Mouse (Mus musculus): ENCODE results near the gene Cxcl5. TPM values are rescaled to one million over a fixed set of nuclear protein-coding genes. Genes with fewer than 3 reads are reported as not detected.
A peak's percentile ranks its signal among the peaks of the same experiment; 100 is the strongest.

Cxcl5 gene
- total RNA-seq (2021): not detected
- long read RNA-seq, experiment 1: 0 reads
- long read RNA-seq, experiment 2: 0 reads

DNA sequence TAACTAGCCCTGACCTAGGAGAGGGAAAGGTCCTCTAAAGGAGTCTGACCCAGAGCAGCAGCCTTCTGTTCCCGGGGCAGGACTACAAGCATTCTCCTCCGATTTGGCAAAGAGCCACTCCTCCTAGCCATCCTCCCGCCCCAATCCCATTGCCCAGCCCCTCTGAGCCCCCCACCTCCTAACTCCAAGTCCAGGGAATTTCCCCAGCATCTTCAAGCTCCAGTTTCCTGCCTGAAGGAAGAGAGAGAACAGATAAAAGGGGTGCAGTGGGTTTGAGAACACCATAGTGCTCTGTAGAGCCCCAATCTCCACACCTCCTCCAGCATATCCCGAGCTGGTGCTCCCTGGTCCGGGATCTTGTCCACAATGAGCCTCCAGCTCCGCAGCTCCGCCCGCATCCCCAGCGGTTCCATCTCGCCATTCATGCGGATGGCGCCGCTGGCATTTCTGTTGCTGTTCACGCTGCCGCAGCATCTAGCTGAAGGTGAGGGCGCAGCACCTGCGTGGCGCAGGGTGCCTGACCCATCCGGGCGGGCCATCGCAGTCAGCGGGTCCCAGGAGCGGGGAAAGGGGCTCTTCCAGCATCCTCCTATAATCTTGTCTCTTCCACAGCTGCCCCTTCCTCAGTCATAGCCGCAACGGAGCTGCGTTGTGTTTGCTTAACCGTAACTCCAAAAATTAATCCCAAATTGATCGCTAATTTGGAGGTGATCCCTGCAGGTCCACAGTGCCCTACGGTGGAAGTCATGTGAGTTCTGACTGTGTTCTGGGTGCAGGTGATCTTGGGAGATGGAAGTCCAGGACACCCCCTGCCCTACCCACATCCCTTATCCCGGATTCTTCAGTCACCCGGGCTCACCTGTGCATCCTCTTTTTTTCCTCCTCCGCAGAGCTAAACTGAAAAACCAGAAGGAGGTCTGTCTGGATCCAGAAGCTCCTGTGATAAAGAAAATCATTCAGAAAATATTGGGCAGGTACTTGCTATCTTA, at the start of gene Cxcl5:
TSS of gene Cxcl5 (plus strand) at position 284 of the 989 bp plus-strand sequence.
- DNase-seq: no peak

DNA sequence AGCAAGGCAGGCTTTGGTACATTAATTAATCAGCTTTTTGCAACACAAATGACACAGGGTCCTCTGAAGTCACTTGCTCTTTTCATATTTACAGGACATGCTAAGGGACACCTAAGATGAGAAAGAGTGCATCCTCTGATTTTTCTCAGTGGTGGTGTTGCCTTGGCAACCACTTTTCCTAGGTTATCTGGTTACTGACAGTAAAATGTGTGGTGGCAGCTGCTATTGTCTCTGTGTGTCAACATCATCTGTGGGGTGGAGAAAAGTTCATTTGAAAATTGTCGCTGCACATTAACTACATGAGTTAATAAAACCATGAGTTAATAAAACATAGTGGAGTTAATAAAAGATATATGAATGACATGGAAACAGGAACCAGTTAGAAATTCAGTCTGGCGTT, 47.8 kb upstream of the Cxcl5 start:
- no peak for DNase-seq

DNA sequence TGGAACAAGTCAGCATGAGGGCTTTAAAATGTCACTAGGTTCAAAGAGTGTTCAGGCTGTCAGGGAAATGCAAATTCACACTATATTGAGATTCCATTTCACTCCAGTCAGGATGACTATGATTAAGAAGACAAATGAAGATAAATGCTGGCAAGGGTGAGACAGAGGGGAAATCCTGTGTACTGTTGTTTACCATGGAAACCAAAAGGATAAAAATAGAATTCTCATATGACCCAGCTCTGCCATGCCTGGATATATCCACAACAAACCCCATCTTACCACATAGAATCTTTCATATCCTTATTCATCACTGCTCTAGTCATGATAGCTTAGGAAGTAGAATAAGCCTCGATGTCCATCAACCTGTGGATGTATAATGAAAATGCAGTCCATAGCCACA, 41.2 kb upstream of the Cxcl5 start:
- no peak for DNase-seq

DNA sequence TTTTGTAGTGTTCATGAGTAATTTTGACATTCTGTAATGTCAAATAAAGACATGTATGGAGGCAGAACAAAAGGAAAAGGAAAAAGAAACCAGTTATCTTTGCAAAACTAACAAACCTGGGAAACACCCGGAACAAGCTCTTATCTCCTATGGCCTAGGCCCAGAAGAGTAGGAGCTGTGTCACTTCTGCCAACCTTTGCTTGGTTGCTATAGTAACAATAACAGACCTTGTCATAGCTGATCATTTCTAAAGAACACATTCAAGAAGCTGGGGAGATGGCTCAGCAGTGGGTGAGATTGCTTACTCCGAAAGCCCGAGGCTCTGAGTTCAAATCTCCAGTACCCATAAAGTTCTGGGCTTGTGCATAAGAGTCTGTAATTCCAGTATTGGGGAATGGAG, 36.5 kb upstream of the Cxcl5 start:
- DNase-seq: no peak

DNA sequence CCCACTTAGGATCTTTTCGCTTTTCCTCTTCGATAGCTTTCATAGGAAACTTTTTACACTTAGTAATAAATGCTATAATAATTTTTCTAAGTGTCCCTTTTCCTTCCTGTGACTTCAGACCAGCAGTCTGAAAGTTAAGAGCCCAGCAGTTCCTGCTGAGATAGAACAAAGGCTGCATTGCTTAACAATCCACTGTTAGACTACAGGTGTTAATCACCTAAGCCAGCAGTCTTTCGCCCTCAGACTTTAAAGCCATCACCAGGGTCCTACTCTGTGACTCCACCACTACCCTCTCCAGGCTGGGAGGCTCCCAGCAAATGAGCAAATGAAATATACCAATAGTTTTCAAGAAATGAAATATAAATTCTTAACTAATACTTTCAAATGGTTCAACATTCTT, 30.9 kb upstream of the Cxcl5 start:
- DNase-seq: no peak

DNA sequence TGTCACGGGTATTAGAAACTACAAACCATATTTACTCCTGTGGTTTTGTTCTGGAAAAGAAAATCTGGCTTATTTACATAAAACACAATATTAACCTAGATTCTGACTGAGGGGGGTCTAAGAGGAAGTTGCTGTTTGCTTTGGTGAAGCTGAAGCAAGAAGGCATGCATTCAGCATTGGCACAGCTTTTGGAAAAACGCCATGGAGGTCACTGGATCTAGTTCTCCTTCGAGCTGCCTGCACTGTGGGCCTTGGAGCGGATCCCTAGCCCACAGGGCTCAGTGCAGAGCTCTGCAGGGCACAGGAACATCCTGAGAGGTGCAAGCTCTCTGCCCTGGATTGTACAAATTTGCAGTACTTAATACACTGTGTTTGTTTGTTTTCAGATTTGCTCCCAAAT, 27.7 kb upstream of the Cxcl5 start:
- DNase-seq: peak; percentile 4 to 18

DNA sequence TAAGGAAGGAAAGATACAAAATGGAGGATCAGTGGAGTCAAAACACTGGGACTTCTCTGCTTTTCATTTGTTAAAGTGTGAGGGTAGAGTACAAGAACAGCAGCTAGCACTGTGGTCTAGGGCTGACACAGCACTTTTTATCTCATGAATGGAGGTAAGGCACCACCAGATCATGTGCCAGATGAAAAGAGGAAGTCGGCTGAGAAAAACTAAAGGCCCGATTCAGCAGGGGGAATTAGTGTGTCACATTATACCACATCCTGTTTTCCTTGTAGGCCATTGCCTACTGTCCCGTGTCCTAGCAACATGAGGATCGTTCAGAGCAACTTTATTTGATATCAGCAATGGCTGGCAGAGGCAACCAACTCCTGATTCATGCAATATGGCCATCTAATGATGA, 17.1 kb upstream of the Cxcl5 start:
- DNase-seq: peak in 1 of 2 experiments; percentile 2

DNA sequence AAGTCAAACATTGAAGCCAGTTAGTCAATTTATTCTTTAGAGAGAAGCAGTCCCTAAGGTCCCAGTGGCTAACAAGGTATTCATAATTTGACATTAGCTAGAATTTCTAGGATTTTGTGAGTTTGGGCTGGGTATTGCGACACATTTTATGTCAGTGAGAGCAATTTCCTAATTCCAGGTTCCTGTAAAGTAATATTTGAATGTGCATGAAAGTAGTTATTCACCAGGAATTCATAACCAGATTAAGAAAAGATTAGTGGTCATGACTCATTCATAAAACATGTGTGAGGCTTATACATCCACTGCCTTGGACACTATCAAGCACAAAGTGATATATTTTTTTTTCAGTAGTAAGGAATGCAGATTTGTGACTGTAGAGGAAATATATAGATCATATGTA, 5.2 kb upstream of the Cxcl5 start:
- DNase-seq: no peak

DNA sequence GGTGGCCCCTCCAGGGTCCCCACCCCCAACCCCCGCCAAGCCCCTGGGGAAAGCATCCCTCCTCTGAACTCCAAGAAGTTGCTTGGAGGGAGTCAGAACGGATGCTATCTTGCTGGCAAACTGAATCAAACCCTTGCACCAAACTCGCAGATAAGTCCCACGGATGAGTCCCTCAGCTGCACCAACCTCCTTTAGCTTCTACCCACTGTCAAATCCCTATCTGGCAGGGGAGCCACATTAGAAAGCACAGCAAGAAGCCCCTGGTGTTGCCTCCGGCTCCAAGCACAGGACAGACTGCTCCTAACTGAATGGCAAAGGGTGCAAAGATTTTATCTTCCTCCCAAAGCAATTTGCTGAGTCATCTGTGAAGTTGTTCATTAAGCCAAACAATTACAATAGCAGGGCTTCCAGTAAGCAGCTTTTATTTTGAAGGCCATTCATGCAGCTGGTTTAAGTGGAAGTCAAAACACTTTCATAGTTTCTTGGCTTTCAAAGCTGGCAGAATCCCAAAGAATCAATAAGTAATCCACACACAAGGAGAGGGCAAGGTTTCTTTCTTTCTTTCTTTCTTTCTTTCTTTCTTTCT, 1.0 kb upstream of the Cxcl5 start:
- no peak for DNase-seq

DNA sequence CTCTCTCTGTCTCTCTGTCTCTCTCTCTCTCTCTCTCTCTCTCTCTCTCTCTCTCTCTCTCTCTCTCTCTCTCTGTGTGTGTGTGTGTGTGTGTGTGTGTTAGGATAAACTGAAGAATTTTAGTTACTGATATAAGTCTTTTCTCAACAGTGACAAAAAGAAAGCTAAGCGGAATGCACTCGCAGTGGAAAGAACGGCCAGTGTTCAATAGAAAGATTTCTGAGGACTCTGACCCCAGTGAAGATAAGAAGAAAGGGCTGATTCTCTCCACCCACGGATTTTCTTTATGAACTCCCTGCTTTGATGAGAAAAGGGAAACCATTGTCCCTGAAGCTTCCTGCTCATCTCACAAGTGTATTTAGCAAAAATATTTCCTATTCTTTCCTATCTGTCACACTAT, 1.1 kb downstream of the Cxcl5 start:
- no peak for DNase-seq

DNA sequence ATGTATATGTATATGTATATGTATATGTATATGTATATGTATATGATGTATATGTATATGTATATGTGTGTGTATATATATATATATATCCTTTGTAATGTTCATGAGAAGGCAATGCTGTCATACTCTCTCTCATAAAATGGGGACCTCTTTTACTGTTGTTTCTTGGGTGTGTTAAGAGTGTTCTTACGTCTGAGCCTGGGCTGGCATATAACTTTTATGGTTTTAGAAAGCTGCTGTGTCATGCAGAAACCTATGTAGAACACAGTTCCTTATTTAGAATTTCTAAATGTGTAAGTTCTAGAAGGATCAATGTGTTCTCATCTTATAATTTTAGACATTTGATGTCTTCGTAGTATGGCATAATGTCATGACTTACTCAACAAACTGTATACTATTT, 1.7 kb downstream of the Cxcl5 start:
- no peak for DNase-seq

DNA sequence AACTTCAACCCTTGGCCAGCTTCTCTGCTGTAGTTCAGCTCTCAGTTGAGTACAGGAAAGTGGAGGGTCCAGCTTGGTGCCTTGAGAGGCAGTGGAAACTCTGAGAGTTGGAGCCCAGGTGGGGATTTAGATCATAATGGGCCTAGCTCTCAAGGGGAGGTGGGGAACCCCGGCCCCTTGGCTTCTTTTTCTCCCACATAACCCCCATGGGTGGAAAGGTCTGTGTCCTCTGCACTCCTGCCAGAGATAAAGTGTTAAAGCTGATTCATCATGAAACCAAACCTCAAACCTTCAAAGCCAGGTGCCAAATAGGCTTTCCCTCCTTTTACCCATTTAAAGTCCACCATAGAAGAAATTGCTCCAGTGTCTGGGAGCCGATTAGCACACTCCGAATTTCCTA, 2.7 kb downstream of the Cxcl5 start:
- no peak for DNase-seq

DNA sequence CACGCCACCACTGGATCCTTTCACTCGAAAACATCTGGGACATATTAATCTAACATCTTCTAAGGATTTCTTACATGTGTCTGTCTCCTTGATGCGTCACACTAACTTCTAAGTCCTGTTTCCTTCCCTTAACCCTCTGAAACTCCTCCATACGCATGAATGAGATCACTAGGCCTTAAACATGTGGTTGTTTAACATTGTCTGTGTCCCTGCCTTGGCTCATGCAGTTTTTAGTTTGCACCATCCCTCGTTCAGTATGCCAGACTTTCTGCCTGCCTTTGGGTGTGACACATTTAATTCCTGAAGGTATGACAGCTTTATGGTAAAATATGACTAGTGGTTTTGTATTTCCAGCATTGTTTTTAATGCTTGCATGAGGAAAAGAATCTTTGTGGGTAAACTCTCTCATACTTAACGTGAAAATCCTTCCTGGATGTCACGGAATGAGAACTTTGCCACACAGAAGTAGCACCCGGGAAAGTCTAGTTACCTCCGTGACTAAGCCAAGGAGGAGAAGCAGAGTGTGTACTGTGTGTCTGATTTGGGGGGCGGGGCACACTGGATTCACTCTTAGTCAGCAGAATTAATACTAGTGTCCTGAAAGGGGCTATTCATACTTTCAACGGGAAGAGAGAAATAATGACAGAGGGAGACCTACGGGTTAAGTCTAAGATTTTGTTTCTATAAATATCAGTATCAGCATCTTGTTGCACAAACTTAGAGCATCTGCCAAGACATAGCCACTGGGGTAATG, 4.9 kb downstream of the Cxcl5 start:
- no peak for DNase-seq

DNA sequence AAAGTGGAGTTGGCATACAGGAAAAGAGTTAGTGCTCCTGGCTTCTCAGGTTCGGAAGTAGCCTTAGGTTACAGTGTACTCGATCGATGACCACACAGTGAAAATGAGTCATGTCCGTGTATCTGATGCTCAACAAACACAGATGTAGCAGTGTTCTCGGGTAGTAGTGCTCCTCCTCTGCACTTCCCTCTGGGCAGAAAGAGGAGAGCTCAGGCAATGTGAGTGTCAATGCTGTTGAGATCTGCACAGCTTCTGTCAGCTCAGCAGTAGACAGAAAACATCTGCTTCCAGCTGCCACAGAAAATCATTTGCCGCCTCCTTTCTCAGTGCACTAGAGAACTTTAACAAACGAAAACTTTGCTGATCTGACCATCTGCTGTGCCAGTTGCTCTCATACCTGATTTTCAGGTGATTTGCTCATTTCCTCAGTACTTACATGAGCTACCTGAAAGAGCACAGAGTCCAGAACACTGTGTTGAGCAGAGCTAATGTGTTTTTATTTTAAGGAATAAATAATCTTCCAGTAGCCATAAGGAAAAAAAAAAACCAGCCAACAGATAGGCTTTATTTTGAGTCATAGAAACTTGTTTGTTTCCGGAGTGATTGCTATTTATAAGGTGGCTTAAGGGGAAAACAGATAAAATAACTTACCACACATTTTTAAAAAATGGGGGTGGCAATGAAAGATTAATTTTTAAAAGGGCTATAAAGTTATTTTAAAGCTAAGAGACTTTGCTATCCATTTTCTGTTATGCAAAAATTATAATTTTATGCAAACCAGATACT, 6.9 kb downstream of the Cxcl5 start:
- DNase-seq: no peak

DNA sequence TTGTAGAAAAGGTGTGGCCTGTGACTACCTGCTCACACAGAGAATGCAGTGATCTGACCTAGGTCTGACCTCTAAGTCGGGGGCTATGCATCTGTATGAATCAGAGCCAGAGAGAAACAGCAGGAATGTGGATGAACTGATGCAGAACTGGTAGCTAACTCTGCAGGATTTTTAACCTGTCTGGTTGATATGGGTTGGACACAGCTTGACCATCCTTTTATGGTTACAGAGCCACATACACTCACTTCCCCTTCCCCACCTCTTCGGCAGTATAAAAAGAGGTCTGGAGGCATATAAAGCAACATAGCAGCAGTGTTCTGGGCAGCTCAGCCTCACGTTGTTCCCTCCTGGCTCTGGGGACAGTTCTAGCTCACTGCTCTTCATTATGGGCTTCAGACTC, 9.1 kb downstream of the Cxcl5 start, which contains the start of gene Ppbp:
TSS of gene Ppbp (plus strand) at position 301 of the 400 bp plus-strand sequence.
- DNase-seq: no peak

DNA sequence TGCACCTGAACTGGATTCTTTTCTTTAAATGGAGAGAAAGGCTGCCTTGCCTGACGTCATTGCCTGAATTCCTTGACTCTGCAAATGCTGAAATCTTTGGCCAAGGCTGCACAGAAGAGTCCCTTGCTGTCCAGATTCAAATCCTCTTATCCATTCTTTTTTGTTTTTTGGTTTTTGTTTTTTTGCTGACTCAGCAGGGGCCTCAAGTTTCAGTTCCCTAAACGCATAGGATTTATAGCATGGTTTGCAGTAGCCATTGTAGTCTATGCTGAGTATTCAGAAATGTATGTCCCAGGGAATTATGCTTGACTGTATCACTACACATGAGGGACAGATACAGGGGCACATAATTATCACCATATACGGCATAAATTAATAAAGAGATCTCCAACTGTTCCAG, 12.2 kb downstream of the Cxcl5 start:
- no peak for DNase-seq

DNA sequence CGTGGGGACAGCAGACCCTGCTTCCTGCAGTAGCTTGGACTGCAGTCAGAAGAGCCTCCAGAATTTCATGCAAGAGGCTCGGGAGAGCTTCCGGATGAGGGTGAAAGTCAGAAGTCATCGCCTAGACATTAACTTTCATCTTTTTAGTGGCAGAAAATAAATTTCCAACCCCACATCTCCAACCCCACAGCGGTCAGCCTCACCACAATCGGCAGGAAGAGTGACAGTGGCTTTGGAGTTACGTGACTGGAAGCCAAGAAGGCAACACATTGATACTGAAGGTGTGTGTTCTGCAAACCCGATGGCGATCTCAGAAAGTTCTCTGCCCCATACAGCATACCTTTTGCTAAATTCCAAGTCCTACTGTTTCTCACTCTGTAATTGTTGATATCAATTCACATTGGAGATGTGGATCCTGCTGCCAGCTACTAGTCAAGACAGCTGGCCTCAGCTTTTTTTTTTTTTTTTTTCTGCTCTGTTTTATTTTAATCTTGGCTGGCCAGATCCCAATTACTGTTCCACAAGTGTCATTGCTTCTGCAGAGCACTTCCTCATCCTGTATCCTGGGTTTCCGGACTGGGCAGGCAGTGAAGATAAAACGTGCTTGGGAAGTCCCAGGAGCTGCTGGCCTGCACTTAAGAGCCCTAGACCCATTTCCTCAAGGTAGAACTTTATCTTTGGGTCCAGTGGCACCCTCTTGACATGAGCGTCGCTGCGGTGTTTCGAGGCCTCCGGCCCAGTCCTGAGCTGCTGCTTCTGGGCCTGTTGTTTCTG, 12.9 kb downstream of the Cxcl5 start, which contains the start of gene Pf4:
TSS of gene Pf4 (plus strand) at position 556 of the 774 bp plus-strand sequence.
- DNase-seq: peak; percentile 33 to 35

DNA sequence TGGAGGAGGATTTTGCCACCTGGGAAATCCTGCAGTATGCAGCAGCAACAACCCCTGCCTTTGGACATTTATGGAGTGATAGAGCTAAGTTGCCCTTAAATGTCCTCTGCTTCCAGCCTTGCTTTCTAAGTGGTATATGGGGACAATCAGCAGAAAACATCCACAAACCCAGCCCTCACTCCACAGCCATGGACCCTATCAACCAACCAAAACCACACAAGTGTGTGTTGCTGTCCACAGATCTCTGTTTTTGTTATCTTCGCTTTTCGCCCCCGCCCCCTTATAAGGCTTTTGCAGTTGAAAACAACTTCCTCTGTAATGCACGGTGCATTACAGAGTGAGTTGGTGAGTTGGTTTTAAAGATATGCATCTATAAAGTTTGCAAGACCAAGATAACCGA, 16.4 kb downstream of the Cxcl5 start:
- no peak for DNase-seq

DNA sequence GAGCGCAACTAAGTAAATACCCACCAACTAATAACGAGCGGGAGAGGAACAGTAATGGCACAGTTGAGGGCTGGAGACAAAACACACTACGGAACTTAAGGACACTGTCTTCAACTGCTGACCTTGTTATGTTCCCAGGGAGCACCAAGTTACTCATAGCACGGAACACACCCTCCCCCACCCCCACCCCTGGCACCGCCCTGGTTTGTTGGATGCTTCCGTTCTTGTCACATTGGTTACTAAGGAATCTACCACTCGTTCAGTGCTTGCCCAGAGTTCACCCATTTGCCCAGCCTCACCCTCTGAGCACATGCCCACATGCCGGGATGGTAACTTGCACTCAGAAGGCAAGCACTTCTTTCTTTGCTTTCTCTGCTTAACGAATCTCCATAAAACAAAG, 18.5 kb downstream of the Cxcl5 start:
- DNase-seq: no peak

DNA sequence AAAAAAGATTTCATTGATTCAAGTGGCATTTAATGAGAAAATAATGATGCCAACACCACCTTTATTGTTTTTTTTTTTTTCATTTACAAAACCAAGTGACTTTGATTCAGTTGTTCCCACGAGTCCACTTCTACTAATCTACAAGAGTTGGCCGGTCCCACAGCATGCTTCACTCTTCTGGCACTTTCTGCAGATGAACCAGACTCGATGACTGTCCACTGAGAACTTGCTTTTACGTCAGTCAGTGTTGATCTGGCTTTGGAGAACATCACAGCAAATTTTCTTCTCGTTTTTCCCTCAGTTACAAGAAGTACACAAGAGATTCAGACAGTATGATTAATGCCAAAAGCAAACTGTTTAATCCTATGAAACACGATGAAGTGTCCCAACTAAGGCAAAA, 19.7 kb downstream of the Cxcl5 start:
- no peak for DNase-seq

DNA sequence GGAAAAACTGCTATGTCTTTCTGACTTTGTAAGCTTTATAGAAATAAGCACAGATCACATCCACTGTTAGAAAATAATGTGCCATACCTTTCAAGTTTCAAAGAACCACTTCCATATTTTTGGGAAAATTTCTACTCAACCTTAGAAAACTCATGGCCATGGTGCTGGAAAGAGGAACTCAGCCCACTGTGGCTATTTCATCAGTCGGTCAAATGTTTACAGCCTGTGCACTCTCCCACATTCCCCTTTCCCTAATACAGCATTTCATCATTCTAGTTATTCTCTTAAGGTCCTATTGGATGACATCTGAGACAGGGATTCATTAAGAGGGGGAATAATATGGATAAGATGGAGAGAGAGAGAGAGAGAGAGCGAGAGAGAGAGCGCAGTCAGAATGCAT, 24.5 kb downstream of the Cxcl5 start:
- no peak for DNase-seq
